Mouse (Mus musculus) CH12.LX (cell line): ENCODE data around the gene Dhtkd1.

Source experiments
- CHD2 ChIP-seq: IDR thresholded peaks from 2 replicates; pipeline ENCODE4 v1.6.1; 2011; ENCODE audit warnings: low read length, improper control_type of control experiment
- CTCF ChIP-seq, 2 experiments: IDR thresholded peaks in 1 of 2; conservative IDR thresholded peaks in 1 of 2; 2 replicates each; pipeline ENCODE4 v1.5.1; 2011 to 2012; ENCODE audit warnings: low read depth in 2 of 2, low read length in 2 of 2, improper control_type of control experiment in 1 of 2, inconsistent platforms in 1 of 2, mild to moderate bottlenecking in 1 of 2, moderate library complexity in 1 of 2
- E2F4 ChIP-seq: IDR thresholded peaks from 2 replicates; pipeline ENCODE4 v1.6.1; 2011; ENCODE audit warnings: low read depth, low read length, improper control_type of control experiment; ENCODE audit not compliant: insufficient replicate concordance
- EP300 ChIP-seq: IDR thresholded peaks from 2 replicates; pipeline ENCODE4 v1.6.1; 2011; ENCODE audit warnings: low read length, improper control_type of control experiment
- GABPA ChIP-seq: IDR thresholded peaks from 2 replicates; pipeline ENCODE4 v1.6.1; 2012; ENCODE audit warnings: low read depth, low read length, improper control_type of control experiment, inconsistent platforms; ENCODE audit not compliant: insufficient replicate concordance
- JUND ChIP-seq: conservative IDR thresholded peaks from 2 replicates; pipeline ENCODE4 v1.6.1; 2011; ENCODE audit warnings: low read depth, low read length, improper control_type of control experiment
- KAT2A ChIP-seq: IDR thresholded peaks from 2 replicates; pipeline ENCODE4 v1.6.1; 2012; ENCODE audit warnings: low read length, improper control_type of control experiment, inconsistent platforms; ENCODE audit not compliant: insufficient replicate concordance
- MAZ ChIP-seq: IDR thresholded peaks from 2 replicates; pipeline ENCODE4 v1.6.1; 2012; ENCODE audit warnings: low read depth, mild to moderate bottlenecking, inconsistent platforms, low read length, improper control_type of control experiment, moderate library complexity
- NELFE ChIP-seq: IDR thresholded peaks from 2 replicates; pipeline ENCODE4 v1.6.1; 2011; ENCODE audit warnings: low read depth, low read length, improper control_type of control experiment
- POLR2A ChIP-seq: IDR thresholded peaks from 2 replicates; pipeline ENCODE4 v1.6.1; 2011; ENCODE audit warnings: low read depth, mild to moderate bottlenecking, improper control_type of control experiment, low read length
- RCOR1 ChIP-seq: conservative IDR thresholded peaks from 2 replicates; pipeline ENCODE4 v1.6.1; 2012; ENCODE audit warnings: low read depth, mild to moderate bottlenecking, inconsistent platforms, low read length, improper control_type of control experiment
- TCF12 ChIP-seq: IDR thresholded peaks from 2 replicates; pipeline ENCODE4 v1.6.1; 2014; ENCODE audit warnings: low read depth, mild to moderate bottlenecking, inconsistent platforms, low read length, improper control_type of control experiment
- UBTF ChIP-seq: IDR thresholded peaks from 2 replicates; pipeline ENCODE4 v1.6.1; 2012; ENCODE audit warnings: low read depth, mild to moderate bottlenecking, inconsistent platforms, low read length, improper control_type of control experiment, moderate library complexity
- ZMIZ1 ChIP-seq: IDR thresholded peaks from 2 replicates; pipeline ENCODE4 v1.6.1; 2012; ENCODE audit warnings: low read depth, mild to moderate bottlenecking, inconsistent platforms, low read length, improper control_type of control experiment

DNA sequence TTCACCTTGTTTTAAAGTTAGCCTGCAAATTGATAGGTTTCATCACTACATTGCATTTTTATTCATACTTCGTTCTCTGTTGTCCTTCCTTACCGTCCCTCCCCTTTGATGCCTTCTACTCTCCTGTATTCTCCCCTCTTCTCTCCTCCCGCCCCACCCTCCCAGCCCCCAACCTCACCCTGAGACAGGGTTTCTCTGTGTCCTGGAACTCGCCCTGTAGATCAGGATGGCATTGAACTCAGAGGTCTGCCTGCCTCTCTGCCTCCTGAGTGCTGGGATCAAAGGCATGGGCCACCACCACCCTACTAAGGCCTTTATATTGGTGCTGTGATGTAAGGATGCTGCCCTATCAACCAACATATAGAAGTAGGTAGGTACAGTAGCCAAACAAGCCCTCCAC is 479 bp upstream of the Dhtkd1 start:
- TF ChIP-seq CTCF (conservative IDR thresholded peaks at IDR 0.05 in 1 of 2, IDR thresholded peaks at IDR 0.05 in 1 of 2; ENCODE audit: low read depth in 2 of 2, low read length in 2 of 2) (no peak), JUND (no peak), POLR2A (no peak), RCOR1 (no peak), CHD2 (no peak), EP300 (no peak), TCF12 (no peak), NELFE (no peak), E2F4 (no peak), KAT2A (no peak), GABPA (no peak), ZMIZ1 (no peak), MAZ (no peak), UBTF (no peak)
